Mouse (Mus musculus): ENCODE results near the gene Gm3854. TPM values are rescaled to one million over a fixed set of nuclear protein-coding genes. Genes with fewer than 3 reads are reported as not detected.

The Gm3854 gene
- 0.50 TPM for polyA plus RNA-seq (2015; fragmentation: Illumina TruSeq; extraction: RNeasy Lipid Tissue Mini Kit (QIAGEN cat#74804); ENCODE audit: insufficient read depth, low read depth, low replicate concordance)

GRCm38 (mm10) chr7:6343501-6344071, at the start of gene Gm3854:
TSS of gene Gm3854 (plus strand) at chr7:6343759.

GRCm38 (mm10) chr7:6331233-6331956, 12.2 kb upstream of the Gm3854 start, which contains the start of gene Zfp583:
TSS of gene Zfp583 (minus strand) at chr7:6331285.

DNA sequence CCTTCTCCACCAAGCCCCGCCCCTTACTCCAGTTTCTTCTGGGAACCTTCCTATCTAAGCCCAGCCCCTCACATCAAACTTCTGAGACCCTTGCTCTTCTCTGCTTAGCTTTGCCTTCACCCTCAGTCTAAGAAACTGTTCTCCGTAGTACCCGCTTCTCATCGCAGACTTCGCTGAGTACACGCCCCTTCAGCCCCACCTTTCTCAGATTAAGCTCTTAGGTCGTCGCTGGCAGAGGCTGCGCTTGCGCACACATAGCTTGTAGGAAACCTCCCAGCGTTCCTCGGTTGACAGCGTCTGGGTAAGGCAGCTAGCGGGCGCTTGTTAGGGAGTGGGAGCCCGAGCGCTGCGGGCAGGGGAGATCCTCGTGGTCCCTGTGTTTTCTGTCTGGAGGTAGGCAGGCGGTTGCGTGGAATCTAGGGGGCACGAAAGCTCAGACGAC, 19.5 kb downstream of the Gm3854 start, which contains the start of gene Zfp78:
Gene Zfp78 (plus strand): TSS at position 234 of the 442 bp plus-strand sequence.

DNA sequence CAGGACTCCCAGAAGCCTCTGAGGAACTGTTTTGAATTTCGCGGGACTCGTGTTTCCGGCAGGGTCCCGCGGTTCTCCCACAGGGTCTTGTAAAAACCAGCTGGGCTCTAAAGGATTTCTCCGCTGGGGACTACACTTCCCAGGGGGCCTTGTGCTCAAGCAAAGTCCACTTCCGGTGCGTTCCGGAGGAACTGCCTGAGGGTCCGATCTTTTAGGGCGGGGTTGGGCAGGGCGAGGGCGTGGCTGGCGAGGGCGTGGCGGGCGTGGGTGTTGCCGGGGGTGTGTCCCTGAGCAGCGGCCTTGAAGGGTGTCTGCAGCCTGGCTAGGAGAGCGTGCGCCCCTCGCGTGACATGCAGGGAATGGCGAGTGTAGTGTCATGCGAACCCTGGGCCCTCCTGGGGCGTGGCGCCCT, 39.5 kb downstream of the Gm3854 start, which contains the start of gene Zfp28:
Gene Zfp28 (plus strand): TSS at position 252 of the 412 bp plus-strand sequence.

DNA sequence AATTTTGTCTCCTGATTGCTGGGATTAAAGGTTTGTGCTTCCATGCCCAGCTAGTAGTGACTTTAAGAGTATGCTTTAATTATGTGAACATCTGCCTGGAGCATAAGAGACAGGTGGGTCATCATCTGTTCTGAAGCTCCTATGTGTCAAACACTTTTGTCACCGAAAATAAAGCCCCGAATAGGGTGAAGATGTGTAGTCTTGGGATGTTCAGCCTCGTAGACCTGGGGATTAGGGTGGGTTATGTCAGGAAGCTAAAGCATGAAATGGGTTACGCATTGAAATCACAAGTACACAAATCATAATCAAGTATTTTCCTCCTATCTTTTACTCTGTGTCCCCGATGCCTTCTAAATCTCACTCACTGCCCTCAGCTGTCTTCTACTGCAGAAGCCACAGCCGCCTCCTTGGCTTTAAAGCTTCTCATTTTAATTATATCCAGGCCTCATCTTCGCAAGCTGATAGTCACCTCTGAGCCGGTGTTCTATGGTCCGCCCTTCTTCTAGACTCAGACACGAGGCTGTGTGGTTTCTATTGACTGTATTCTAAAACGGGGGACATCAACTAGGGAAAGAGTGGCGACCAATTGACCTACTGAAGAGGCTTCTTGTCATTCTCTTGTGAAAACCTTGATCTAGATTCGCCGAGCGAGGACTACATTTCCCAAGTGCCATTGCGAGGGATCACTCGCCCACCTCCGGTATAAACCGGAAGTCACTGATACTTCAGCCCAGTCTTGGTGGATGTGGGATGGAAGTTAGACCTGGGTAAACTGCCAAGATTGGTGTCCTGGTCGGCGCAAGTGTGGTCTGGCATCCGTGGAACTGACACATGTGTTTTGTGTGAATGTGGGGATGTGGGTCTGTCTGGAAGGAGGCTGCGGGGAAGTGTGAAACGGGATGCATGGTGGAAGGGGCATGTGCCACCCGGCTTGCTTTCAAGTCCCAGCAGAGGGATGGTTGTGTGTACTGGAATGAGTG, 54.7 kb downstream of the Gm3854 start, which contains the start of gene Smim17:
Gene Smim17 (plus strand): TSS at position 720 of the 980 bp plus-strand sequence.

Other genes with a start within 250 kb of the Gm3854 start
- gene Zfp787, start 187.8 kb upstream of the Gm3854 start, polyA plus RNA-seq (2015; fragmentation: Illumina TruSeq; extraction: RNeasy Lipid Tissue Mini Kit (QIAGEN cat#74804); ENCODE audit: insufficient read depth, low read depth, low replicate concordance), result 14.8 TPM
- 5.9 TPM for gene Zfp444, start 171.5 kb upstream of the Gm3854 start, polyA plus RNA-seq (2015; fragmentation: Illumina TruSeq; extraction: RNeasy Lipid Tissue Mini Kit (QIAGEN cat#74804); ENCODE audit: insufficient read depth, low read depth, low replicate concordance)
- gene Galp, start 146.7 kb upstream of the Gm3854 start, polyA plus RNA-seq (2015; fragmentation: Illumina TruSeq; extraction: RNeasy Lipid Tissue Mini Kit (QIAGEN cat#74804); ENCODE audit: insufficient read depth, low read depth, low replicate concordance), result not detected
- not detected for gene Zscan5b, start 121.5 kb upstream of the Gm3854 start, polyA plus RNA-seq (2015; fragmentation: Illumina TruSeq; extraction: RNeasy Lipid Tissue Mini Kit (QIAGEN cat#74804); ENCODE audit: insufficient read depth, low read depth, low replicate concordance)
- gene Epp13, start 91.0 kb upstream of the Gm3854 start, polyA plus RNA-seq (2015; fragmentation: Illumina TruSeq; extraction: RNeasy Lipid Tissue Mini Kit (QIAGEN cat#74804); ENCODE audit: insufficient read depth, low read depth, low replicate concordance), result not detected
- 2.5 TPM for gene Zfp667, start 57.2 kb upstream of the Gm3854 start, polyA plus RNA-seq (2015; fragmentation: Illumina TruSeq; extraction: RNeasy Lipid Tissue Mini Kit (QIAGEN cat#74804); ENCODE audit: insufficient read depth, low read depth, low replicate concordance)
- gene Zfp583, start 12.5 kb upstream of the Gm3854 start, polyA plus RNA-seq (2015; fragmentation: Illumina TruSeq; extraction: RNeasy Lipid Tissue Mini Kit (QIAGEN cat#74804); ENCODE audit: insufficient read depth, low read depth, low replicate concordance), result 0.31 TPM
- 1.6 TPM for gene Zfp78, start 19.5 kb downstream of the Gm3854 start, polyA plus RNA-seq (2015; fragmentation: Illumina TruSeq; extraction: RNeasy Lipid Tissue Mini Kit (QIAGEN cat#74804); ENCODE audit: insufficient read depth, low read depth, low replicate concordance)
- gene Zfp28, start 39.5 kb downstream of the Gm3854 start, polyA plus RNA-seq (2015; fragmentation: Illumina TruSeq; extraction: RNeasy Lipid Tissue Mini Kit (QIAGEN cat#74804); ENCODE audit: insufficient read depth, low read depth, low replicate concordance), result 2.3 TPM
- gene Smim17, start 55.0 kb downstream of the Gm3854 start, polyA plus RNA-seq (2015; fragmentation: Illumina TruSeq; extraction: RNeasy Lipid Tissue Mini Kit (QIAGEN cat#74804); ENCODE audit: insufficient read depth, low read depth, low replicate concordance), result not detected
- gene Gm20715, start 66.5 kb downstream of the Gm3854 start, polyA plus RNA-seq (2015; fragmentation: Illumina TruSeq; extraction: RNeasy Lipid Tissue Mini Kit (QIAGEN cat#74804); ENCODE audit: insufficient read depth, low read depth, low replicate concordance), result not detected
- not detected for gene Olfr1344, start 94.9 kb downstream of the Gm3854 start, polyA plus RNA-seq (2015; fragmentation: Illumina TruSeq; extraction: RNeasy Lipid Tissue Mini Kit (QIAGEN cat#74804); ENCODE audit: insufficient read depth, low read depth, low replicate concordance)
- gene Olfr1336, start 112.4 kb downstream of the Gm3854 start, polyA plus RNA-seq (2015; fragmentation: Illumina TruSeq; extraction: RNeasy Lipid Tissue Mini Kit (QIAGEN cat#74804); ENCODE audit: insufficient read depth, low read depth, low replicate concordance), result not detected
- gene Olfr1346, start 123.3 kb downstream of the Gm3854 start, polyA plus RNA-seq (2015; fragmentation: Illumina TruSeq; extraction: RNeasy Lipid Tissue Mini Kit (QIAGEN cat#74804); ENCODE audit: insufficient read depth, low read depth, low replicate concordance), result not detected
- gene Olfr5, start 143.2 kb downstream of the Gm3854 start, polyA plus RNA-seq (2015; fragmentation: Illumina TruSeq; extraction: RNeasy Lipid Tissue Mini Kit (QIAGEN cat#74804); ENCODE audit: insufficient read depth, low read depth, low replicate concordance), result not detected
- not detected for gene Olfr1347, start 156.0 kb downstream of the Gm3854 start, polyA plus RNA-seq (2015; fragmentation: Illumina TruSeq; extraction: RNeasy Lipid Tissue Mini Kit (QIAGEN cat#74804); ENCODE audit: insufficient read depth, low read depth, low replicate concordance)
- not detected for gene Olfr1348, start 165.0 kb downstream of the Gm3854 start, polyA plus RNA-seq (2015; fragmentation: Illumina TruSeq; extraction: RNeasy Lipid Tissue Mini Kit (QIAGEN cat#74804); ENCODE audit: insufficient read depth, low read depth, low replicate concordance)
- gene Olfr1349, start 179.2 kb downstream of the Gm3854 start, polyA plus RNA-seq (2015; fragmentation: Illumina TruSeq; extraction: RNeasy Lipid Tissue Mini Kit (QIAGEN cat#74804); ENCODE audit: insufficient read depth, low read depth, low replicate concordance), result not detected
- not detected for gene Olfr1350, start 221.1 kb downstream of the Gm3854 start, polyA plus RNA-seq (2015; fragmentation: Illumina TruSeq; extraction: RNeasy Lipid Tissue Mini Kit (QIAGEN cat#74804); ENCODE audit: insufficient read depth, low read depth, low replicate concordance)

All from pancreas, adult 10 weeks (tissue).